Mouse (Mus musculus): ENCODE data around the gene Rin3.
A peak's percentile ranks its signal among the peaks of the same experiment; 100 is the strongest.

Gene Rin3

GRCm38 (mm10) chr12:102333101-102333500, 50.3 kb downstream of the Rin3 start:
- no peak for DNase-seq

DNA sequence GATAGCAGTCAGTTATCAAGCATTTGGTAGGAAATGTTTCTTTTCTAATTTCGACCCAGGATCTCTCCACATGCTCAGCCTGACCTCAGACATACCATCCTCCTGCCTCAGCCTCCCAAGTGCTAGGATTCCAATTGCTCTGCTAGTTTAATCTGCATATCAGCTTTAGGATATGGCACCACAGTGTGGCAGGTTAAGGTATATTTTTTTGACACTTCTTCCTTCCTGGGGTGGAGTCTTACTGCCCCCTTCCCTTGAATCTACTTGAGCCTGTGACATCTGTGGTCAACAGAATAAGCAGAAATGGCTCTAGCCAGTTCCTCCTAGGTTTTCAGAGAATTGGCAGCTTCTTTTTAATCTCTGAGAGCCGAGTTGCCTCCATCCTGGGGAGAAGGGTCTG, 56.2 kb downstream of the Rin3 start:
- no peak for DNase-seq

DNA sequence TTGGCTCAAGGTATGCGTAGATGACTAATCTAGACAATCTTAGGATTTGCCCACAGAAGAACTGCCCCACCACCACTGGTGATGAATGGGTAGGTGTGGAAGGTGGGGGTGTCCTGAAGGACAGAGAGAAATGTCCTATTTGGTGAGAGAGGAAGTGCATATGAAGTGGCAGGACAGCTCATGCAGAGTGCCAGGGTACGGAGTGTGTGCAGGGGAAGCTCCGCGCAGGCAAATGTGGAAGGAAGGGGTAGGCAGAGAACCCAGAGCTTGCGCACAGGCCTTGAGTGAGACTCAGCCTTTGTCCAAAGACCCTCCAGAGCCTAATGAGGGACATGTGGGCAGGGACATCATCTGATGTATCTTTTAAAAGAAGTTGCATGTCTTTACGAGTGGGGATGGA, 57.6 kb downstream of the Rin3 start:
- no peak for DNase-seq

DNA sequence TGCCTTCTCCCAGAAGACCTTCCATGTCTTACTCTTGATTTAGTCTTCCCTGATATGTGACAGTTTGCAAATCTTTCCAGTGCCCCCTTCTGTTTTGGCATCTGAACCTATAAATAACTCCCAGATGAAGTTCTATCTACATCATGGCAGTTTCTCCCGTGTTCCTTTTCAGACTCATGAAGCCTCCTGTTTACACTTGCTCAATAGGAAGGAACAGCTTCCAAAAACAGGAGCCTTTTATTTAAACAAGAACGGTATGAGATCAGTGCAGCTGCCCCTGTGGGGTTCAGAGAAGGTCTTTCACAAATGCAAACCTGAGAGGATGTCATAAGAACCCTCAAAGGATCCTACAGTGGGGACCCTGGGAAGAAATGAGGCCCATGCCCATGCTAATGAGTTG, 59.3 kb downstream of the Rin3 start:
- DNase-seq: no peak

DNA sequence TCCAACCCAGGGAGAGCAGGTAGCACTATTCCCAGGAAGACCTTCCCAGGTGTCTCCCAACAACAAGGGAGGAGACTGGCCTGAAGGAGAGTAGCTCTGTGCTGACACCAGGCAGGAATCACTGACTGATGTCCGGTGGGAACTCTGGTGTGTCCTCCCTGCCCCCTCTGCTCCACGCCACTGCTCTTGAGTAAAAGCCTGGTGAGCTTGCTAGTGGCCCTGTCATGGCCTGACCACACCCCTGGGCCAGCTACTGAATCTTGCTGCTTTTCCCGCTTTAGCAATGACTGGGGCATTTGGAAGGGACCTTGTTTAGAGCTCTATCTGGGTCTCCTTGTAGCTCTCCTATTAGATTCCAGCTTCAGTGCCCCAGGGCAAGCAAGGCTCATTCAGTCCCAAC, 59.8 kb downstream of the Rin3 start:
- no peak for DNase-seq

DNA sequence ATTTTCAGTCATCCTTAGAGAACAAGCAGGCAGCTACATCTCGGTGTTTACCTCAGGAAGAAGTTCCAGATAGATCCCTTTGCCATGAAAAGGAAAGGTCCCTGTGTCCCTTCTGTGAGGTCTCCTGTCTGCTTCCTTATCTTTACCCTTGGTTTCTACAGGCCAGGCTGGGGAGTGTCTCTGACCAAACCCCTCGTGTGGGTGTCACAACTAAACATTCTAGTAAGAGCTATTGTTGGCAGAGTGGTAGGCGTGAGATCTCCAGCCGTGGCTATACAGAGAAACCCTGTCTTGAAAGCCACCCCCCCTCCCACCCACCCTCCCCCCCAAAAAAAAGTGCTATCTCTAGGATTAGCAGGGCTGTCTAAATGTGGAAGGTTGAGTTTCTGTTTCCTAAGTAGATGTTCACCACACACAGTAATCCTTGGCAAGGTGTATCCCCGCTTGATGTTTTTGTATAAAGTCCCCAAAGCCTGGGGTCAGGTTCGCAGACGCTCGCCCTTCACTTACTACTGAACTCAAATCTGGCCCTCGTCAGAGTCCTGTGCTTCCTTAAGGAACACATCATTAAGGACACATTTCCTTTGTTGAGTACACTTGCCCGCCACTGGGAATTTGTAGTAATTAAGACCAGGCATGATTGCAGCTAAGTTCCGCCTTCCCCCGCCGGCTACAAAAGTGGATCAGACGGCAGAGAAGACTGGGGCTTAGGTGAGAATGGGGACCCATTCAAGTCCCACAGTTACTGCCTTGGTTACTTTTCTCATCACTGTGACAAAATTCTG, 62.4 kb downstream of the Rin3 start:
- DNase-seq: no peak

- DNase-seq: peak; percentile 64
Observed at GRCm38 (mm10) chr12:102346507-102346906, 63.7 kb downstream of the Rin3 start.

GRCm38 (mm10) chr12:102348447-102348846, 65.6 kb downstream of the Rin3 start:
- no peak for DNase-seq

DNA sequence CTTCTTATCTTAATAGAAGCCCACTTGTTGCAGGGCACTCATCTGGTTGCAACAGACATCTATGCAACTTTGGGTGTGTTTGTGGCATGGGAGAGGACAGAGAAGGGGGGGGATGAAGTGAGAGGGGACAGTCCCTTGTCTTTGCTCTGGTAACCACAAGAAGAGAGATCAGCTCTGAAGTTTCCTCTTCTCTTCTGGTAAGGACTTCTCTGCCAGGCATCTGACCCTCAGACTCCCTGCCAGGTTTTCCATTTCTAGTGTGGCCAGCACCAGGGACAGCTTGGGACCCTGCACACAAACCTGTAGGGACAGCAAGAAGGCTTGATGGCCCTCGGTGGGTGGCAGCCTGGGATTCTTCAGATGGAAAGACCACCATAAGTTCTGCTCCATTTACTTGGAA, 68.1 kb downstream of the Rin3 start:
- DNase-seq: no peak

GRCm38 (mm10) chr12:102354126-102354984, 71.5 kb downstream of the Rin3 start:
- DNase-seq: peak; percentile 46

GRCm38 (mm10) chr12:102355784-102356183, 72.9 kb downstream of the Rin3 start:
- no peak for DNase-seq

DNA sequence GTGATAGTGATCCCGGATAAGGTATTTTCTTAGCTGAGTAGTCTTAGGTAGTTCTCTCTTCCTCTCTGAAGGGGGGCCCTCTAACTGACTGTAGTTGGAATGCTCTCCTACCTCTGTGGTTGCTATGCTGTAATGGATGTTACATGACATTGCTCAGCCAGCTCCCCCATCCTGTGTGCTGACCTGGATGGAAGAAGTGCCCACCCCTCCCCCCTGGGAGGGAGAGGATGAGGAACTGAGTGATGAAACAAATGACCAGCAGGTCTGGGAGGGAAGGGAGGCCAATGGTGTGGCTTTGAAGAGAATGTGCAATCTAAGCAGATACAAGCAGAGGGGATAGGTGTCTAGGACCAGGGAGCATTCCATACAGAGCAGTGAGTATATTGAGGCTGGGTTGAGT, 73.9 kb downstream of the Rin3 start:
- no peak for DNase-seq

- no peak for DNase-seq
Observed at GRCm38 (mm10) chr12:102359390-102359789, 76.5 kb downstream of the Rin3 start.

DNA sequence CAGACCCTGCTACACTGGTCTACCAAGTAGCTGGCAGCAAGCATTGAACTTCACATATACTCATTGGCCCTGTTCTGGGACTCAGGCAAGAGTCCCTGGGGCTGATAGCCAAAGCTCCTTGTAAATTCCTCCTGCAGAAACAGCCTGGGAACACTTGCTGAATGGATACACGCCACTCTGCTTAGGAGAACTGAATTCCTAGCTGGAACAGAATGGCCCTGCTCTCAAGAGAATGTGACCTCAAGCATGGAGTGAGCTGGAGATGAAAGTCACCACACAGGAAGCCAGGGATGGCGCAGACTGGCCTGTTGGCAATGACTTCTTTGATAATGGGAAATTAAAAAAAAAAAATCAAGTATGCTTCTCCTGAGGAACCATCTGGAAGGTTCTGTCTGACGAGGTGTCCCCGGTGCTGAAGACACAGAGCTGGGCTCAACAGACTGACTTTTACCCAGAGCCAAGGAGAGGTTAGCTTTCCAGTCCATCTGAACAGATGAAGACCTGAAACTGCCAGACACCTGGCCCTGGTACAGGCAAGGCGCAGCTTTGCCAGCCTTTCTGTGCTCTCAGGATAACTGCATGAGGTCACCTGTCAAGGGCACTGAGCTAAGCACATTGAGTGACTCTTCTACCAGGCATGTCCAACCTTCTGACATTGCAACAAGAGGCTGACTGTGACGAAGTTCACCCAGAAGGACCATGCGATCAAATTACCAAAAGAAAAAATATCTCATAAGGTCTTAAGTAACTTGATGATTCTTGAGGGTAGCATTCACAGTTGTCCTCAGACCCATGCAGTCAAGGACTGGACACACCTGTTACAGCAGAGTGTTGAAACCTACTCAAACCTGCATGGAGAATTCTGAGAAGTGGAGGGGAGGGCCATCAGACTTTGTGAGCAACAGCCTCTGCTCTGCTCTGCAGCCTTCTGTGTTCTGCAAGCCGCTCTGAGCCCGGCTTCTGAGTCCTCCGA, 78.6 kb downstream of the Rin3 start:
- no peak for DNase-seq

DNA sequence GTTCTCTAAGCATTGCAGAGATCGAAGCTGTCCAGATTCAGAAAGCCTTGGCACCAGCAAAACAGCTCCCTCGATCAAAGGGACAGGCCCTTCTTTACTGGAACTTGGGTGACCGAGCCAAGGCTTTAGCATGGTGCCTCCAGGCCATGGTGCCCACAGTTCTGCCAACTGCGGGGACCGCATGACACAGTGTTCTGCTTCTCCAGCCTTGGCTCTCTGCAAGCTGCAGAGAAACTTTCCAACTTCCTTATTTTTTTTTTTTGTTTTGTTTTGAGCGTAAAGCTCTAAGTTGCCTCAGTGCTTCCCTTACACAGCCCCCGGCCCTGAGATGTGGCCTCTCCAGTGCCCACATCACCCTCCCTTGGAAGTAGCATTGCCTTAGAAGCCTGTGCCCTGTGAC, 82.2 kb downstream of the Rin3 start:
- no peak for DNase-seq

- no peak for DNase-seq
Observed at GRCm38 (mm10) chr12:102366126-102366816, 83.4 kb downstream of the Rin3 start.

- DNase-seq: no peak
Observed at GRCm38 (mm10) chr12:102367075-102367474, 84.2 kb downstream of the Rin3 start.

- DNase-seq: no peak
Observed at GRCm38 (mm10) chr12:102368066-102368465, 85.2 kb downstream of the Rin3 start.

- no peak for DNase-seq
Observed at GRCm38 (mm10) chr12:102368556-102368955, 85.7 kb downstream of the Rin3 start.

DNA sequence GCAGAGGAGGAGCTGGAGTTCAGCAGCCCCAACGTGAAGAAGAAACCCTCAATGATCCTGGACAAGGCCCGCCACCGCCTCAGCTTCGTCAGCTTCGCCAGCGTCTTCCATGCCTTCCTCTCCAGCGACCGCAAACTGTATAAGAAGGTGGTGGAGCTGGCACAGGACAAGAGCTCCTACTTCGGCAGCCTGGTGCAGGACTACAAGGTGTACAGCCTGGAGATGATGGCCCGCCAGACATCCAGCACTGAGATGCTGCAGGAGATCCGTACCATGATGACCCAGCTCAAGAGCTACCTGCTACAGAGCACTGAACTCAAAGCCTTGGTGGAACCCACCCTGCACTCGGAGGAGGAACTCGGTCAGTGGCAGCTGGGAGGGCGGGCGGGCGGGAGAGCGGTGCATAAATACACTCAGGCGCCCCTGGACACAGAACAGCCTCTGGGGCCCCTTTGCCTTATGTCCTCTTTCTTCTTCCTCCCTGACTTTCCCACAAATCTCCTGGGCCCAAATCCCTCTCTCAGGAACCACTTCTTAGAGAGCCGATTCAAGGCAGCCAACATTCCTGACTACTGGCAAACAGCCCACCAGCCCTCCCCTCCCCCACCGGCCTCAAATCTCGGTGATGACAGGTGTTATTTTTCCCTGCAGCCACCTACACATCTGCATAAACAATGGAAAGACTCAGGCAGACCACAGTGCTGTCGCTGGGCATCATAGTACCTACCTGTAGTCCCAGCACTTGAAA, 86.8 kb downstream of the Rin3 start:
- DNase-seq: no peak

DNA sequence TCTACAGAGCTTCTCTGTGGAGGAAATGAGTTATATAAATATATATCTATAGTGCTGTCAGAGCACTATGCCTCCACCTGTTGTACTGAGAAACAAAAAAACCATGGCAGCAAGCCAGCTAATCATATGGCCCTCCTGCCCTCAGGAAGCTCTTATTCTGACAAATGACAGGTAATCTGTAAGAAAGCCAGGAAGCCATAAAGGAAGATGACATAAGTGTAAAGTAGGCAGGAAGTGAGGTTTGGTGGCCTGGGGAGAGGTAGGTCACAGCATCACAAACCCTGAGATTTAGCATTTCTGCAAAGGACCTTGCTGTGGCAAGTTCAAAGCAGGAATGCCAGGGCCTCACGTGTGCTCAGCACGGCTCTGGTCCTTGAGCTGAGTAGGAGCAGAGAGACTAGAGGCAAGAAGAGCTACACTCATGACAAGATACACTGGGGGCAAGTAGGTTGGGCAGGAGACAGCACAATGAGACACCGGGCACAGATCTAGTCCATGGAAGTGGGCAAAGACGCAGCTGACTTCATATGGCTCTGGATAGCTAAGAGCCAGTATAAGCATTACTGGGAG, 88.2 kb downstream of the Rin3 start:
- no peak for DNase-seq

All from liver (tissue).